Mouse (Mus musculus): ENCODE measurements at regions not wholly inside any gene's neighbourhood (a gene's known extent, or its start where the extent isn't known, plus 50 kb on each side); places are given as distances from the start of the nearest gene placed in this dataset.

DNA sequence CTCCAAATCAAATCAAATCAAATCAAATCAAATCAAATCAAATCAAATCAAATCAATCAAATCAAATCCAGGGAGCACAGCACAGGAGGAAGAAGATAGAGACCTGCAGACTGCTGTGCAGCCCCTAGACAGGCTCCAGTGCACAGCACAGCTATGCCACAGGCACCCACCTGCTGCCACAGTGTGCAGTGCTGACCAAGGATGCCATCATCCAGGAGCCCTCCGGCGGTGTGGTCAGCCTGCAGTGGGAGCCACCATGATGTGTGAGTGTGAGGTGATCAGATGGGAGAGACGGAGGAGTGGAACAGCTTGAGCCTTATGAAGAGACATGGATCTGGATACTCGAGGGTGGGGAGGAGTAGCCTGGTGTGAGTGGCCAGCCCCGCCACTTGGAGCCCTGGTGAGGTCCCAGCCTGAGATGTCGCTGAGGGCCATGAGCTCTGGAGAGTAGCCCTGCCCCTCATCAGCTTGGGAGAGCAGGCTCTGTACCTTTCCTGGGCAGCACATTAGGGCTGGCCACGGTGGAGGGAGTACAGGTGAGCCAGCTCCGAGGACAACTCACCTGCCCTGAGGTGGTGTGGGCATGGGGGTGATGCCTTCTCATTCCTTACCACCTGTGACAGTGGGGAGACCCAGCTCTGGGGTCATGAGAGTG is 252.4 kb downstream of the Dact1 start:
- peak; percentile 17; the same call in 1 of the 2 replicates for ATAC-seq (ENCODE audit: insufficient read depth, low FRiP score)
- Histone ChIP-seq H3K9me3 (replicated peaks; ENCODE audit: control insufficient read depth, low read length) (no peaks in the 10 kb centered on the region), H3K27me3 (ENCODE audit: control insufficient read depth, insufficient read depth, low read length) (no peaks in the 10 kb centered on the region), H3K27ac (ENCODE audit: low read length) (no peak overlapping the region), H3K4me1 (ENCODE audit: control insufficient read depth, insufficient read depth, low read length) (no peaks in the 10 kb centered on the region), H3K9ac (ENCODE audit: low read length) (no peak overlapping the region), H3K4me3 (replicated peaks; ENCODE audit: low read length) (no peak overlapping the region), H3K4me2 (ENCODE audit: low read depth, low read length) (no peak overlapping the region), H3K36me3 (ENCODE audit: control insufficient read depth, insufficient read depth, low read length) (no peaks in the 10 kb centered on the region)
- WGBS = 86% methylated on average over 8 of the region's 8 CpGs

DNA sequence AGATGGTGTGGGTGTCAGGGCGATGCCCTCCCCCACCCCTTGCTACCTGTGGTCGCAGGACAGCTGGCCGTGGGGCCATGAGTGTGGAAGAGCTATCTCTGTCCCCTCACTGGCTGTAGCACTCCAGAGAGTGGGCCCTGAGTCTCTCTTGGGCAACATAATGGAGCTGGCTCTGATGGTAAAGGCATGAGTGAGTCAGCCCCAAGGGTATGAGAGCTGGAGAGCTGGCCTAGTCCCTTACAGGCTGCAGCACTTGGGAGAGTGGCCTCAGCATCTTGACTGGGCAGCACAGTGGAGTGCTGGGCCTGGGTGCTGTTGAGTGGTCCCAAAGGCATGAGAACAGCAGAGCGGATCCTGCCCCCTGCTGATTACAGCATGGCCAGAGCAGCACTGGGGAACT is 253.5 kb downstream of the Dact1 start:
- Histone ChIP-seq H3K9ac (ENCODE audit: low read length) (no peak overlapping the region), H3K27me3 (ENCODE audit: control insufficient read depth, insufficient read depth, low read length) (no peaks in the 10 kb centered on the region), H3K4me1 (ENCODE audit: control insufficient read depth, insufficient read depth, low read length) (no peaks in the 10 kb centered on the region), H3K27ac (ENCODE audit: low read length) (no peak overlapping the region), H3K4me2 (ENCODE audit: low read depth, low read length) (no peak overlapping the region), H3K4me3 (replicated peaks; ENCODE audit: low read length) (no peak overlapping the region), H3K36me3 (ENCODE audit: control insufficient read depth, insufficient read depth, low read length) (no peaks in the 10 kb centered on the region), H3K9me3 (replicated peaks; ENCODE audit: control insufficient read depth, low read length) (no peaks in the 10 kb centered on the region)
- 90% methylated on average over 4 of the region's 4 CpGs for WGBS
- no peak for ATAC-seq (ENCODE audit: insufficient read depth, low FRiP score)

DNA sequence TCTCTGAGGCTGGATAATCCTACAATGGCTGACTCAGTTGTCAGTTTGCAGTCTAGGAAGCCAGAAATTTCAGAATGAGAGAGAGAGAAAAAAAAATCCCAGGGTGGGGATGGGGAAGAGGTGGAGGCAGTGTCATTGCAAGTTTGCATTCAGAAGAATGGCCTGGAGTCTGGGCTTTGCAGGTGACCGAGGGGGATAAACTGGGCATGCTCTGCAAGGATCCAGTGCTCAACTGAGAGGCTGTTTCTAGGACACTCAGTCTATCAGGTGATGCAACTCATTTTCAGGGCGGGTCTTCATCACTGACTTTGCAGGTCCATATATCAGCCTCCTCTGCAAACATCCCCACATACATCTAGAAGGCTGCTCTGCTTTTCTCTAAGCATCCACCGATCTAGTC is 256.7 kb downstream of the Dact1 start:
- 86% methylated on average over 3 of the region's 3 CpGs for WGBS

DNA sequence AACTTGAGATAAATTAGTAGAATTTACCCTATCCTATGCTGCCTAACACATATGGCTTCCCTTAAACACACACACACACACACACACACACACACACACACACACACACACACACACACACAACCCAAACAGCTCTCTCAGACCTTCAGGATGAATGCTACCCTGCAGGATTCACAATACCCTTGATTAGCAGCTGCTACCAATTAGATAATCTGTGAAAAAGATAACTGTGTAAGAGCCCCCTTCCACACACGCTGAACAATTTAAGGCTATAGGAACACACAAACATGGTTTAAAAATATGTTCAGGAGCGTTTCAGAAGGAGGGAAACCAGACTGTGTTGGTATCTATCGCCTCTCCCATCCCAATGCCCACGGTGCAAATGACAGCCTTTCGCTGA is 258.6 kb downstream of the Dact1 start:
- no peak overlapping the region for H3K9ac ChIP-seq (ENCODE audit: low read length)
- 70% methylated on average over 5 of the region's 5 CpGs for WGBS
- no peaks in the 10 kb centered on the region for H3K4me1 ChIP-seq (ENCODE audit: control insufficient read depth, insufficient read depth, low read length)
- no peak overlapping the region for H3K27ac ChIP-seq (ENCODE audit: low read length)
- no peak overlapping the region for H3K4me3 ChIP-seq (replicated peaks; ENCODE audit: low read length)
- H3K36me3 ChIP-seq (ENCODE audit: control insufficient read depth, insufficient read depth, low read length) = no peaks in the 10 kb centered on the region
- no peaks in the 10 kb centered on the region for H3K27me3 ChIP-seq (ENCODE audit: control insufficient read depth, insufficient read depth, low read length)
- H3K4me2 ChIP-seq (ENCODE audit: low read depth, low read length) = no peak overlapping the region
- no peak for ATAC-seq (ENCODE audit: insufficient read depth, low FRiP score)
- H3K9me3 ChIP-seq (replicated peaks; ENCODE audit: control insufficient read depth, low read length) = no peaks in the 10 kb centered on the region

More for the DNA sequence above, 256.7 kb downstream of the Dact1 start:
- H3K36me3 ChIP-seq (ENCODE audit: control insufficient read depth, insufficient read depth, low read length) = no peaks in the 10 kb centered on the region
- H3K9ac ChIP-seq (ENCODE audit: low read length) = no peak overlapping the region
- H3K27me3 ChIP-seq (ENCODE audit: control insufficient read depth, insufficient read depth, low read length) = no peaks in the 10 kb centered on the region
- no peak overlapping the region for H3K4me3 ChIP-seq (replicated peaks; ENCODE audit: low read length)
- no peak for ATAC-seq (ENCODE audit: insufficient read depth, low FRiP score)
- H3K4me2 ChIP-seq (ENCODE audit: low read depth, low read length) = no peak overlapping the region
- no peaks in the 10 kb centered on the region for H3K9me3 ChIP-seq (replicated peaks; ENCODE audit: control insufficient read depth, low read length)
- no peak overlapping the region for H3K27ac ChIP-seq (ENCODE audit: low read length)
- H3K4me1 ChIP-seq (ENCODE audit: control insufficient read depth, insufficient read depth, low read length) = no peaks in the 10 kb centered on the region

DNA sequence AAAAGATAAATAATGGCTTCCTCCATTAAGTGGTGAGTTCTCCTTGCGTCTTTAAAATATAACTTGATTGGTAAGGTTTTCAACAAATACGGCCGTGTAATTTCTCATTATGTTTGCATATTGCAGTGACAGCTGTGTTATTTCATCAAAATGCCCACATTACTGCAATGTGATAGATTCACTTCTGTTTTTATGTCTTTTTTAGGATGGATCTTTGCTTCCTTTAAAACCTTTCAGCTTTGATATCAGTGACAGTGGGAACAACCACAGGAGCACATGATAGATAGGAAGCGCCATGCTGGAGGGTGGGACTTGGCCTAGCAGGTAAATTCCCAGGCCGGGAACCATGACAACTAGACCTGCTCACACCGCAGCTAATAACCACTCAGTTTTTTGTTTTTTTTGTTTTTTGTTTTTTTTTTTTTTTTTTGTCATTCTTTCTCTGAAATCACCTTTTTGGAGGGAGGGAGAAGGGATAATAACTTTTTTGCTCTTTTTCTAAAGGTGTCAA is 259.3 kb downstream of the Dact1 start:
- Histone ChIP-seq H3K27ac (ENCODE audit: low read length) (no peak overlapping the region), H3K4me2 (ENCODE audit: low read depth, low read length) (no peak overlapping the region), H3K36me3 (ENCODE audit: control insufficient read depth, insufficient read depth, low read length) (no peaks in the 10 kb centered on the region), H3K27me3 (ENCODE audit: control insufficient read depth, insufficient read depth, low read length) (no peaks in the 10 kb centered on the region), H3K9ac (ENCODE audit: low read length) (no peak overlapping the region), H3K9me3 (replicated peaks; ENCODE audit: control insufficient read depth, low read length) (no peaks in the 10 kb centered on the region), H3K4me1 (ENCODE audit: control insufficient read depth, insufficient read depth, low read length) (no peaks in the 10 kb centered on the region), H3K4me3 (replicated peaks; ENCODE audit: low read length) (no peak overlapping the region)
- WGBS = 63% methylated on average over 6 of the region's 6 CpGs
- ATAC-seq (ENCODE audit: insufficient read depth, low FRiP score) = no peak

DNA sequence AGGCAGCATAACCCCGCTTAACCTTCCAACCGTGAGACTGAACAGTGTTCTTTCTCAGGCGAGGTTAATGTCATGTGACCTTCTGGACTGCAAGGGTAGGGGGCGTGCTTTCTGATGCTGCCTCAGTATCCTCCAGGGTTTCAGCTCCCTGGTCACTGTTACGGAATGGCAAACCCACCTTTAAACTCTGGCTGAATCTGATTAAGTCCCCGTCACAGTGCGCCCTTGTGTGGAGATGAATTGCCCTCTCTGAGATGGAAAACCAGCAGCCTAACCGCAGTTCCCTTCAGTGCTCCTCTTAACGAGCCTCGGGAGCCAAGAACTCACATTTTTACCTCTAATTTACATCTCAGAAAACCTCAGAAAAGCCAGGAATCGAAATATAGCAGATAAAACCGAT is 260.0 kb downstream of the Dact1 start:
- no peak overlapping the region for H3K27ac ChIP-seq (ENCODE audit: low read length)
- no peaks in the 10 kb centered on the region for H3K36me3 ChIP-seq (ENCODE audit: control insufficient read depth, insufficient read depth, low read length)
- H3K27me3 ChIP-seq (ENCODE audit: control insufficient read depth, insufficient read depth, low read length) = no peaks in the 10 kb centered on the region
- H3K9me3 ChIP-seq (replicated peaks; ENCODE audit: control insufficient read depth, low read length) = no peaks in the 10 kb centered on the region
- no peak for ATAC-seq (ENCODE audit: insufficient read depth, low FRiP score)
- no peaks in the 10 kb centered on the region for H3K4me1 ChIP-seq (ENCODE audit: control insufficient read depth, insufficient read depth, low read length)
- no peak overlapping the region for H3K9ac ChIP-seq (ENCODE audit: low read length)
- WGBS = 50% methylated on average over 12 of the region's 12 CpGs
- no peak overlapping the region for H3K4me3 ChIP-seq (replicated peaks; ENCODE audit: low read length)
- no peak overlapping the region for H3K4me2 ChIP-seq (ENCODE audit: low read depth, low read length)

DNA sequence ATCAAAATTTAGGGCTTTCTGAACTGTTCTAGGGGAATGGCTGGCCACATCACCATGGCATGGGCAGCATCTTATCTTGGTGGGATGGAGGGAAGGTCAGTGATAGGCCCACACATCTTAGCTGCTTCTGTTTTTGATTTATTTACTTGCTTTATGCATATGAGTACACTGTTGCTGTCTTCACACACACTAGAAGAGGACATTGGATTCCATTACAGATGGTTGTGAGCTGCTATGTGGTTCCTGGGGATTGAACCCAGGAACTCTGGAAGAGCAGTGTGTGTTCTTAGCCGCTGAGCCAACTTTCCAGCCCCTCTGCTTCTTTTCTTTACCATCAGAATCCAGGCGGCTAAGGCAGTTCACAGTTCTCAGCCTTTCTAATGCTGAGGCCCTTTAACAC is 260.4 kb downstream of the Dact1 start:
- 76% methylated on average over 2 of the region's 2 CpGs for WGBS
- no peak overlapping the region for H3K27ac ChIP-seq (ENCODE audit: low read length)
- no peaks in the 10 kb centered on the region for H3K36me3 ChIP-seq (ENCODE audit: control insufficient read depth, insufficient read depth, low read length)
- no peaks in the 10 kb centered on the region for H3K27me3 ChIP-seq (ENCODE audit: control insufficient read depth, insufficient read depth, low read length)
- no peaks in the 10 kb centered on the region for H3K9me3 ChIP-seq (replicated peaks; ENCODE audit: control insufficient read depth, low read length)
- H3K4me2 ChIP-seq (ENCODE audit: low read depth, low read length) = no peak overlapping the region
- ATAC-seq (ENCODE audit: insufficient read depth, low FRiP score) = no peak
- H3K4me1 ChIP-seq (ENCODE audit: control insufficient read depth, insufficient read depth, low read length) = no peaks in the 10 kb centered on the region
- no peak overlapping the region for H3K4me3 ChIP-seq (replicated peaks; ENCODE audit: low read length)
- no peak overlapping the region for H3K9ac ChIP-seq (ENCODE audit: low read length)

DNA sequence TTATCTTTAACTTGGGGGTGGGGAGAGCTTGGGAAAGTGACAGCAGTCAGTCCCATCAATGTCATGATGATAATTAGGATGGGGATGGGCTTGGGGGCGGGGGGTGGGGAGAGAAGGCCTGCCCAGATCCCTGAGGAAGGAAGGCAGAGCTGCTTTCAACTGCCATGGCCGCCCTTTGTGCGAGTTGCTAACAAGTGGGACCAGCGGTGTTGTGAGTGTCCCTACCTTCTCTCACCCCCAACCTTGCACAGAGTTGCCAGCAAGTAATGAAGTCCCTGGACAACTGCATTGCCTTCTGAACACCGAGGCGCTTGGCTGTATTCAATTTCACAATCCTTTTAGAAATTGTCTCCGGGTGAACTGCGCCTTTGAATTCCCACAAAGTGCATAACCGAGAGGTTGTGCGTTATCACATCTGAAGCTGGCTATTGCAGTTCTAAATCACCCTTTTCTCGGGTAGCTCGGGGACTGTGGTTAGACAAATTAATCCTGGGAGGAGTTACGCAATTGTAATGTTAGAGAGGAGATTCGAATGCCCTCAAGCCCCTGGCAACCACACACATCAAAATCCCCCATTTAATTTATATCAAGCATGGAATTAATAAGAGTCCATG is 257.9 kb upstream of the Daam1 start:
- WGBS = 53% methylated on average over 14 of the region's 14 CpGs
- H3K9me3 ChIP-seq (replicated peaks; ENCODE audit: control insufficient read depth, low read length) = no peaks in the 10 kb centered on the region
- ATAC-seq (ENCODE audit: insufficient read depth, low FRiP score) = no peak
- no peaks in the 10 kb centered on the region for H3K36me3 ChIP-seq (ENCODE audit: control insufficient read depth, insufficient read depth, low read length)
- H3K4me2 ChIP-seq (ENCODE audit: low read depth, low read length) = no peak overlapping the region
- no peaks in the 10 kb centered on the region for H3K27me3 ChIP-seq (ENCODE audit: control insufficient read depth, insufficient read depth, low read length)
- H3K4me1 ChIP-seq (ENCODE audit: control insufficient read depth, insufficient read depth, low read length) = no peaks in the 10 kb centered on the region
- no peak overlapping the region for H3K27ac ChIP-seq (ENCODE audit: low read length)
- H3K4me3 ChIP-seq (replicated peaks; ENCODE audit: low read length) = no peak overlapping the region
- no peak overlapping the region for H3K9ac ChIP-seq (ENCODE audit: low read length)

DNA sequence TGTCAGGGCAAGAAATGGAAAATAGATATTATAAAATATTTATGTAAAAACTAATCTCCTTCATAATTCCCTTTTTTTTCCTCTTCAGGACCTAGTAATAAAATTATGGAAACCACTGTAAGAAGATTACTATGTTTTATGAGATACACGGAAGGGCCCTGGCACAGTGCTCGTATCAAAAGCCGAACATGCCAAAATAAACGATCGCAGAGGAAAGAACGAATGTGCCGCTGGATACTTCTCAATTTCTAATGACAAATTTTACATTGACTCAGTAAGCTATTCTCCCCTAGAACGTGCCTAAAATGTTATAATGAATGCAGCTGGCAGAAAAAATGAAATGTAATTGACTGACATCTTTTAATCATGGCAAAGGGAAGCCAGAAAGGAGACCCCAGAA is 257.4 kb upstream of the Daam1 start:
- H3K4me3 ChIP-seq (replicated peaks; ENCODE audit: low read length) = no peak overlapping the region
- H3K4me2 ChIP-seq (ENCODE audit: low read depth, low read length) = no peak overlapping the region
- no peaks in the 10 kb centered on the region for H3K27me3 ChIP-seq (ENCODE audit: control insufficient read depth, insufficient read depth, low read length)
- WGBS = 64% methylated on average over 8 of the region's 8 CpGs
- H3K36me3 ChIP-seq (ENCODE audit: control insufficient read depth, insufficient read depth, low read length) = no peaks in the 10 kb centered on the region
- no peak overlapping the region for H3K9ac ChIP-seq (ENCODE audit: low read length)
- no peak for ATAC-seq (ENCODE audit: insufficient read depth, low FRiP score)
- no peaks in the 10 kb centered on the region for H3K9me3 ChIP-seq (replicated peaks; ENCODE audit: control insufficient read depth, low read length)
- H3K4me1 ChIP-seq (ENCODE audit: control insufficient read depth, insufficient read depth, low read length) = no peaks in the 10 kb centered on the region
- H3K27ac ChIP-seq (ENCODE audit: low read length) = no peak overlapping the region
